ENCODE assay signal across 14 mouse cellular contexts in genomic region chr1:92879266-92879665, GRCm38 (mm10). TPM values are rescaled to one million over a fixed set of nuclear protein-coding genes. Genes with fewer than 3 reads are reported as not detected.
A peak's percentile ranks its signal among the peaks of the same experiment; 100 is the strongest.
DNase-seq lines count a peak whose midpoint lies in the region; ATAC-seq and TF ChIP-seq lines count a peak whose summit lies in the region.
"Had no signal": no experiment of that assay in that cellular context is flagged by ENCODE, and none has a peak within 500 bp of the region (broad histone marks: within the 10 kb centered on the region; RNA-seq: fewer than 3 reads in every experiment).

No protein-coding gene starts in this region.

- H3K9ac ChIP-seq in hindbrain, postnatal 0 days (replicated peaks; ENCODE audit: low read length), result no peak overlapping the region
- no peak overlapping the region for H3K9ac ChIP-seq in hindbrain, embryonic 13.5 days
- no peak overlapping the region for H3K9ac ChIP-seq in heart, embryonic 11.5 days (ENCODE audit: low read depth, low read length)
- H3K9ac ChIP-seq: kidney, embryonic 15.5 days; liver, embryonic 14.5 days had no signal

- peak; percentile 36 for ATAC-seq in hindbrain, postnatal 0 days
- no peak for ATAC-seq in hindbrain, embryonic 13.5 days (ENCODE audit: low FRiP score)
- no peak for ATAC-seq in heart, embryonic 11.5 days (replicated peaks; ENCODE audit: insufficient number of reproducible peaks, low FRiP score, low TSS enrichment)
- ATAC-seq: midbrain, embryonic 16.5 days had no signal

- no peaks in the 10 kb centered on the region for H3K27me3 ChIP-seq in hindbrain, postnatal 0 days (ENCODE audit: insufficient read depth, low read length)
- 0 out of 2 replicates have a peak, but pooled peaks cover 3% of the 10 kb centered on the region for H3K27me3 ChIP-seq in hindbrain, embryonic 13.5 days
- H3K27me3 ChIP-seq in cerebellum, adult 2 months (ENCODE audit: control insufficient read depth, insufficient read depth, low read length), result no peaks in the 10 kb centered on the region
- H3K27me3 ChIP-seq in heart, embryonic 11.5 days (ENCODE audit: control insufficient read depth, insufficient read depth, low read length), result peaks cover 14% of the 10 kb centered on the region; the same call in 1 of the 2 replicates
- H3K27me3 ChIP-seq: kidney, embryonic 15.5 days had no signal

- peak; percentile 57 for DNase-seq in hindbrain, postnatal 0 days (ENCODE audit: low spot score)
- peak; percentile 93 to 98 for DNase-seq in cerebellum, adult 2 months
- peak; percentile 46 to 71 for DNase-seq in layer of hippocampus, adult 8-10 months (ENCODE audit: low spot score in 2 of 2)
- peak; percentile 40 for DNase-seq in right cerebral cortex, postnatal 14 days
- DNase-seq in thymus, postnatal 36 days, result no peak
- no peak for DNase-seq in spleen, adult 18-20 months
- DNase-seq: thymus, postnatal 25 days had no signal

- no peaks in the 10 kb centered on the region for H3K36me3 ChIP-seq in hindbrain, postnatal 0 days (ENCODE audit: insufficient read depth, low read length)
- H3K36me3 ChIP-seq in hindbrain, embryonic 13.5 days, result no peaks in the 10 kb centered on the region
- no peaks in the 10 kb centered on the region for H3K36me3 ChIP-seq in heart, embryonic 11.5 days (ENCODE audit: control insufficient read depth, insufficient read depth, low read length)
- H3K36me3 ChIP-seq: embryonic facial prominence, embryonic 10.5 days; kidney, embryonic 15.5 days had no signal

- H3K4me1 ChIP-seq in hindbrain, postnatal 0 days (ENCODE audit: insufficient read depth, low read length), result peaks cover 6% of the 10 kb centered on the region; the same call in 1 of the 2 replicates
- H3K4me1 ChIP-seq in hindbrain, embryonic 13.5 days (replicated peaks), result no peaks in the 10 kb centered on the region
- peaks cover 42% of the 10 kb centered on the region for H3K4me1 ChIP-seq in cerebellum, adult 2 months (ENCODE audit: control insufficient read depth, insufficient read depth, low read length)
- H3K4me1 ChIP-seq in heart, embryonic 11.5 days (ENCODE audit: control insufficient read depth, insufficient read depth, low read length), result no peaks in the 10 kb centered on the region; the same call in 1 of the 2 replicates

- 0 out of 2 replicates have a peak, but pooled peaks have one; percentile 9 for TF ChIP-seq POLR2A in cerebellum, adult 2 months (IDR thresholded peaks at IDR 0.05; ENCODE audit: borderline replicate concordance, insufficient read depth, low read length)

- 58% methylated on average over 12 of the region's 12 CpGs for WGBS in hindbrain, postnatal 0 days
- 86% methylated on average over 12 of the region's 12 CpGs for WGBS in hindbrain, embryonic 13.5 days
- 5% methylated on average over 12 of the region's 12 CpGs for WGBS in cerebellum, adult 2 months
- WGBS in heart, embryonic 11.5 days (ENCODE audit: insufficient replicate concordance), result 80% methylated on average over 12 of the region's 12 CpGs

- no peak for TF ChIP-seq CTCF in hindbrain, postnatal 0 days (IDR thresholded peaks at IDR 0.05; ENCODE audit: low read depth)
- TF ChIP-seq CTCF in cerebellum, adult 2 months (IDR thresholded peaks at IDR 0.05; ENCODE audit: borderline replicate concordance, insufficient read depth, low read depth, low read length), result no peak; the same call in 1 of the 2 replicates

- H3K27ac ChIP-seq in hindbrain, postnatal 0 days, result no peak overlapping the region
- no peak overlapping the region for H3K27ac ChIP-seq in hindbrain, embryonic 13.5 days
- H3K27ac ChIP-seq in cerebellum, adult 2 months (ENCODE audit: insufficient read depth, low read length), result peak overlapping the region; percentile 50; the same call in 1 of the 2 replicates
- no peak overlapping the region for H3K27ac ChIP-seq in heart, embryonic 11.5 days (ENCODE audit: low read depth, low read length)
- H3K27ac ChIP-seq: embryonic facial prominence, embryonic 10.5 days; kidney, embryonic 15.5 days; liver, embryonic 14.5 days; macrophage had no signal

- no peaks in the 10 kb centered on the region for H3K9me3 ChIP-seq in hindbrain, postnatal 0 days (ENCODE audit: low read length)
- H3K9me3 ChIP-seq in hindbrain, embryonic 13.5 days, result no peaks in the 10 kb centered on the region
- no peaks in the 10 kb centered on the region for H3K9me3 ChIP-seq in heart, embryonic 11.5 days (replicated peaks; ENCODE audit: control insufficient read depth, low read length)
- H3K9me3 ChIP-seq: embryonic facial prominence, embryonic 10.5 days; kidney, embryonic 15.5 days had no signal

- H3K4me3 ChIP-seq in hindbrain, postnatal 0 days (ENCODE audit: low read length), result no peak overlapping the region
- H3K4me3 ChIP-seq in hindbrain, embryonic 13.5 days, result no peak overlapping the region
- no peak overlapping the region for H3K4me3 ChIP-seq in cerebellum, adult 2 months (replicated peaks; ENCODE audit: insufficient read depth, low read depth, low read length)
- no peak overlapping the region for H3K4me3 ChIP-seq in heart, embryonic 11.5 days (ENCODE audit: low read depth, low read length)
- H3K4me3 ChIP-seq: embryonic facial prominence, embryonic 10.5 days; kidney, embryonic 15.5 days had no signal

- no peak overlapping the region for H3K4me2 ChIP-seq in hindbrain, postnatal 0 days (ENCODE audit: low read depth, low read length)
- H3K4me2 ChIP-seq in hindbrain, embryonic 13.5 days, result no peak overlapping the region
- H3K4me2 ChIP-seq in heart, embryonic 11.5 days, result no peak overlapping the region
- H3K4me2 ChIP-seq: kidney, embryonic 15.5 days had no signal

RNA-seq across cellular contexts. Expression of gene Ankmy1, which starts 23.4 kb away (rescaled TPM):
- 0.25 TPM in 1 of 2 replicates, not detected in the other for total RNA-seq in hindbrain, postnatal 0 days (2014; rRNA removed)
- polyA plus RNA-seq in hindbrain, postnatal 0 days (2015; fragmentation: Nextera tagmentation; extraction: Ambion mirVana), result 0.39 and 0.62 TPM in 2 replicates
- polyA plus RNA-seq in hindbrain, embryonic 13.5 days (2015; fragmentation: Nextera tagmentation; extraction: Ambion mirVana), result 0.23 and 0.98 TPM in 2 replicates
- polyA plus RNA-seq in cerebellum, adult 2 months (2012; rRNA removed), result 0.35 and 0.46 TPM in 2 replicates
- total RNA-seq in layer of hippocampus, adult 8-10 months (2022), result under 1 TPM; 0.31 to 0.37 (median 0.36) TPM
- polyA plus RNA-seq in heart, embryonic 11.5 days (2014; fragmentation: Nextera tagmentation; extraction: Ambion mirVana), result 0.34 and 0.70 TPM in 2 replicates

RNA-seq across cellular contexts. Expression of gene Dusp28, which starts 27.5 kb away (rescaled TPM):
- total RNA-seq in hindbrain, postnatal 0 days (2014; rRNA removed), result 25.2 and 36.6 TPM in 2 replicates
- 21.9 and 22.8 TPM in 2 replicates for polyA plus RNA-seq in hindbrain, postnatal 0 days (2015; fragmentation: Nextera tagmentation; extraction: Ambion mirVana)
- 14.9 and 15.8 TPM in 2 replicates for polyA plus RNA-seq in hindbrain, embryonic 13.5 days (2015; fragmentation: Nextera tagmentation; extraction: Ambion mirVana)
- 49.6 and 49.7 TPM in 2 replicates for polyA plus RNA-seq in cerebellum, adult 2 months (2012; rRNA removed)
- 10 to 100 TPM; 13.9 to 16.5 (median 15.6) TPM for total RNA-seq in layer of hippocampus, adult 8-10 months (2022)
- polyA plus RNA-seq in heart, embryonic 11.5 days (2014; fragmentation: Nextera tagmentation; extraction: Ambion mirVana), result 6.2 and 6.9 TPM in 2 replicates

RNA-seq across cellular contexts. Expression of gene Rnpepl1, which starts 31.3 kb away (rescaled TPM):
- 58.2 and 64.9 TPM in 2 replicates for total RNA-seq in hindbrain, postnatal 0 days (2014; rRNA removed)
- polyA plus RNA-seq in hindbrain, postnatal 0 days (2015; fragmentation: Nextera tagmentation; extraction: Ambion mirVana), result 25.5 and 31.3 TPM in 2 replicates
- polyA plus RNA-seq in hindbrain, embryonic 13.5 days (2015; fragmentation: Nextera tagmentation; extraction: Ambion mirVana), result 22.4 and 26.5 TPM in 2 replicates
- 43.6 and 44.7 TPM in 2 replicates for polyA plus RNA-seq in cerebellum, adult 2 months (2012; rRNA removed)
- 10 to 100 TPM; 38.0 to 46.2 (median 44.3) TPM for total RNA-seq in layer of hippocampus, adult 8-10 months (2022)
- 21.7 and 24.6 TPM in 2 replicates for polyA plus RNA-seq in heart, embryonic 11.5 days (2014; fragmentation: Nextera tagmentation; extraction: Ambion mirVana)

RNA-seq across cellular contexts. Expression of gene Gpc1, which starts 47.8 kb away (rescaled TPM):
- total RNA-seq in hindbrain, postnatal 0 days (2014; rRNA removed), result 196 and 215 TPM in 2 replicates
- polyA plus RNA-seq in hindbrain, postnatal 0 days (2015; fragmentation: Nextera tagmentation; extraction: Ambion mirVana), result 55.5 and 57.8 TPM in 2 replicates
- polyA plus RNA-seq in hindbrain, embryonic 13.5 days (2015; fragmentation: Nextera tagmentation; extraction: Ambion mirVana), result 56.2 and 57.1 TPM in 2 replicates
- polyA plus RNA-seq in cerebellum, adult 2 months (2012; rRNA removed), result 59.2 and 62.5 TPM in 2 replicates
- 100 to 1,000 TPM; 120 to 145 (median 132) TPM for total RNA-seq in layer of hippocampus, adult 8-10 months (2022)
- polyA plus RNA-seq in heart, embryonic 11.5 days (2014; fragmentation: Nextera tagmentation; extraction: Ambion mirVana), result 25.9 and 34.3 TPM in 2 replicates

RNA-seq across cellular contexts. Expression of gene Capn10, which starts 54.9 kb away (rescaled TPM):
- total RNA-seq in hindbrain, postnatal 0 days (2014; rRNA removed), result 79.7 and 101 TPM in 2 replicates
- 50.4 and 51.0 TPM in 2 replicates for polyA plus RNA-seq in hindbrain, postnatal 0 days (2015; fragmentation: Nextera tagmentation; extraction: Ambion mirVana)
- 58.9 TPM in 2 replicates for polyA plus RNA-seq in hindbrain, embryonic 13.5 days (2015; fragmentation: Nextera tagmentation; extraction: Ambion mirVana)
- polyA plus RNA-seq in cerebellum, adult 2 months (2012; rRNA removed), result 44.5 and 45.5 TPM in 2 replicates
- 10 to 100 TPM; 39.9 to 46.3 (median 43.1) TPM for total RNA-seq in layer of hippocampus, adult 8-10 months (2022)
- 11.8 and 14.7 TPM in 2 replicates for polyA plus RNA-seq in heart, embryonic 11.5 days (2014; fragmentation: Nextera tagmentation; extraction: Ambion mirVana)

Comparison
In these comparisons a context has a peak if more than half of its experiments do, and no peak if none do; other contexts are left out.
1. DNase-seq: peak in hindbrain, postnatal 0 days (single experiment), cerebellum, adult 2 months (2 of 2), layer of hippocampus, adult 8-10 months (2 of 2) and right cerebral cortex, postnatal 14 days (single experiment); none in thymus, postnatal 36 days (0 of 2) and spleen, adult 18-20 months (0 of 2).